Mouse (Mus musculus): ENCODE data around the gene Eif4b.

Gene Eif4b

DNA sequence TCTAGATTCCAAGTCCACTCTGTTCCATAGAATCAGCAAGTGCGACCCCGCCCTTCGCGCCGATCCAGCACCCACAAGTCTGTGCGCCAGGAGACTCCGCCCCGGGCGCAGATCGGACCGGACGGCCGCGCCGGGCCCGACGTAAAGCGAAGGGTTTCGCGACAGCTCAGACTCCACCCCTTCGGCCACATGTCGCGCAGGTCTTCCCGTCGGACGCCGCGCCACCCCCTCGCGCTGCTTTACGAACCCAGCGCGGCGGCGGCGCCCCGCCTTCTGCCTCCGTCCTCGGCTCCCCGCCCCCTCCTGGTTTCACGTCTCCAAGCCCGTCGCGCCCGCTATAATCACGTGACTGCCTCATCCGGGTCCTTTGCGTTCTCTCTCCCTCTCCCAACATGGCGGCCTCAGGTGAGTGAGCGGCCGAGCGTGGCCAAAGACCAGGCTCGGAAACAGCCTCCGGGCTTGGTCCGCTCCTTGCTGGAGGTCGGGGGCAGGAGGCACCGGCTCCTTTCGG lies at the start of gene Eif4b:
Gene Eif4b, plus strand, starts transcription at position 215 of the 511 bp plus-strand sequence.
- DNase-seq (ENCODE audit: low read depth, low spot score): peak; percentile 98

DNA sequence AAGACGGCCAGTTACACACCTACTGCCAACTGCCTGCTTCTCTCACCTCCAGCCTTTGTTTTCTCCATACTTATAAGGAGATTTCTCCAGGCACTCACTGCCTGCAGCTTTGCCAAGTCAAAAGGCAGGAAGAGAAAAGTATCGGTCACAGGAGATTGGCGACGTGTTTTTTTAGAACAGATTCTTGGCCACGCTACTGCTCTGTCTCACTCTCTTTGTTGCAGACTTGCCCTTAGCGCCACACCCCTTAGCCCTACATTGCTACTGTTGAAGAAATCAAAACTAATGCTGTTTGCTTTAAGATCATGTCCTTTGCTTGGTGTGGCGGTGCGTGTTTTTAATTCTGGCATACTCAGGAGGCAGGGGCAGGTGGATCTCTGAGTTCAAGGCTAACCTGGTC lies 49.7 kb upstream of the Eif4b start:
- DNase-seq (ENCODE audit: low read depth, low spot score): no peak

- DNase-seq (ENCODE audit: low read depth, low spot score): no peak
These were observed 48.3 kb upstream of the Eif4b start for GRCm38 (mm10) chr15:102025136-102025872.

DNA sequence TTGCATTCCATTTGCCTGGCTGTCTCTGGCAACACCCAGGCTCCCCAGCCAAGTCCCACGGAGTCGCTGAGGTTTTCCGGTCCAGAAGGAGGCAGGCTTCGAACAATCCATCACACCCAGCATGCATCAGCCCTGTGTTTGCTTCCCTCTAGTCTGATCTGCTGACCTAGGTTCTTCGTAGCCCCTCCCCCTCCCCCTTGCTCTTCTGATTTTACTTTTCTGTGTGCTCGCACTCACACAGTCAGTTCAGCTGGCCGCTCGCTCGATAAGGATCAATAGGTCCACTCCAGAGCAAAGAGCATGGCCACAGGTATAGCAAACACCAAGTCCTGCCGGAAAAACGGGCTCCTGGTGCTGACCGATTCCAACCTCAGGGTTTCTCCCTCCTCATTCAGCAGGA lies 47.1 kb upstream of the Eif4b start:
- DNase-seq (ENCODE audit: low read depth, low spot score): no peak

GRCm38 (mm10) chr15:102028040-102028439 lies 45.5 kb upstream of the Eif4b start, which contains the start of gene Krt18:
Gene Krt18, plus strand, starts transcription at chr15:102028180.
- DNase-seq (ENCODE audit: low read depth, low spot score): no peak

DNA sequence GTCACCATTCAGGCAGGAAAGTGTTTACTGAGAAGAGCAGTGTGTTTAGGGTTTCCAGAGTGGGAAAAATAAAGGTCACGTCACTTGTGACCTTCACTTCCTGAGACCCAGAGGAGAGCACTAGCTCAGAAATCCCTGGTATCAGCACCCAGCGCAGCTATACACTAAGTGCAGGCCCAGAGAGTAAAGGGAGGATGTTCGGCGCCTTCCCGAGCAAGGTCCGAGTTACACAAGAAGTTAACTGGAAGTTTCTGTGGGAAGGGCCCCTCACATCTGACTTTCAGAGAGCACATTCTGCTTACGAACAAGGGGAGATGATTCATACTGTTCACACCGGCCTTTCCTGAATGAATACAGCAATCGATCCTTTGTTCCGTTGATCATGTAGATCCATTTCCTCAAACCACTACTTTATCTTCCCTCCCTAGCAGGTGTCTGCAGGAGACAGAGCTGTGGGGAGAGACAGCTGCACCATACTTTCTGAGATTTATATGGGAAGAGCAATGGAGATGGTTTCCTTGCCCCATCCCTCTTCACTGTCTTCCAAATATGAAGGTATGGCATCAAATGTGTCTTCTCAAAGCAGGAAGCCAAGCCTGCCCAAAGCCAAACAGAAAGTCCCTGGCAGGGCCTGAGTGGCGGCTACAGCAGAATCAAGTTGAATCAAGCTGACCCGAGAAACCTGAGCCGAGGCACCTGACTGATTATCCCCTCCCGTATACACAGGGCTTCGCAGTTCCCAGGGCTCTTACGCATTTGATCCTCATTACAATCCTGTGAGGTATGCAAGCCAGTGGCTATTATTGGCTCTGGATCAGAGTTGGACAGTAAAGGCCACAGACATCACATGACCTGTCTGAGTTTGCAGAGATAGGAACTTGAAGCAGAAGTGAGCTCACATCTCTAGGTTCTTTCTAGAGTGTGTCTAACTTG lies 39.2 kb upstream of the Eif4b start:
- DNase-seq (ENCODE audit: low read depth, low spot score): no peak

GRCm38 (mm10) chr15:102040277-102040676 lies 33.3 kb upstream of the Eif4b start:
- no peak for DNase-seq (ENCODE audit: low read depth, low spot score)

- DNase-seq (ENCODE audit: low read depth, low spot score): no peak
These were observed 31.6 kb upstream of the Eif4b start for GRCm38 (mm10) chr15:102041951-102042350.

DNA sequence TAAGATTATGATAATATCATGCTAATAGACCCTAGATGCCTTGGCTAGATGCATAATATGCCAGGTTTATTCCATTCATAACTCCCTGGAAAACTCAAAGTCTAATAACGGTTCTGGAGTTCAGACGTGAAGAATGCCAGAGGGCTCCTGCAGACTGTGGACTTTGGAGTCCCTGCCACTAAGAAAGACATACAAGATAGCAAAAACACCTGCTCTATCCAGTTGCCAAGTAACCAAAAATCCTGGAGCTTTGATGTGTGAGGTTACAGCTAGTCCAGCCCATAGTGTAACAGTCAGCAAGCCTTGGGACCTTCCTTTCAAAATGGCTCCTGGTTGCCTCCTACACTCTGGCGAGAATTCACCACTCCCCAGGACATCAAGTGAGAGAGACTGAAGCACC lies 28.8 kb upstream of the Eif4b start:
- no peak for DNase-seq (ENCODE audit: low read depth, low spot score)

DNA sequence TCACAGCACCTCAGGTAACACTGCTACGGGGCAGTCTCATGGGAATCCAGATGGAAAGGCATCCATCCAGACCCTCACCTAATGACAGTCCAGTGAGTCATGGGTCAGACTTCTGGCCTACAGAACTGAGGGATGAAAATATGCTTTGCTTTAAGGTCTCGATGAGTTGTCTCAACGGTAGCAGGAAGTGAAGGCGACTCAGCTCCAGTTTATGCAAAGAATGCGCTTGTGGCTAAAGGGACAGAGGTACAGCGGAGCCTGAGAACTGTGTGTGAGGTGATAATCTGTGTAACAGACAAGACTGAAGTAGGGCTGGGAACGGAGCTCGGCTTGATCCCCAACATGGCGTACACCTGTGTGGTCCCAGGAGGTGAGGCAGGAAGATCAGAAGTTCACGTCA lies 27.9 kb upstream of the Eif4b start:
- no peak for DNase-seq (ENCODE audit: low read depth, low spot score)

DNA sequence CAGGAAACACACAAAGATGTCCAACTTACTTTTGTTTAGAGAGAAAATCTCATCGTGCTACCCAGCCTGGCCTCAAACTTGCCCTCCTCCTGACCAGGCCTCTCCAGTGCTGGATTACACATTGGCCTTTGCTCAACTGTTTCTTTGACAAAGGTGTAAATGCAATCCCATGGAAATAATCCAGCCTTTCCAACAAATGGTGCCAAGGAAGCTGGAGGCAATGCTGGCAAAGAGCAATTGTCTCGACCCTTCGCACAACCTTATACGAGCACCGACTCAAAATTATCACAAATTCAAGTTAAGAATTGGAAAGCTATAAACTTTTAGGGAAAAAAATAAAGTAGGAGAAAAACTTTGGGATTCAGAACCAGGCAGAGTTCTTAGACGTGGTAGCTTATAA lies 25.6 kb upstream of the Eif4b start:
- DNase-seq (ENCODE audit: low read depth, low spot score): no peak

DNA sequence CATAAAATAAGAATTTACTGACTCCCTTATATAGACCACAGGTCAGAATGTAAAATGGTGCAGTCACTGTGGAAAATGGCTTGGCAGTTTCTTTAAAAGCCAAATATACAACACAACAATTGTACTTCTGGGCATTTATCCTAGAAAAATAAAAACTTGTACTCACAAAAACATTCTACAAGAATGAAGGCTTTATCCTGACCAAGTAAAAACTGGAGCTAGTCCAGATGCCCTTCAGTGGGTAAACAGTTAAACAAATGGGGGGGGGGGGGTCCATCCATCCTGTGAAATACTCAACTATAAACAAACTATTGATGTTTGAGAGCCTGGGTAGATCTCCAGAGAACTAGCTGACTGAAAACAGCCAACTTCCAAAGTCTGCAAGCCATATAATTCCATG lies 23.7 kb upstream of the Eif4b start:
- DNase-seq (ENCODE audit: low read depth, low spot score): no peak

DNA sequence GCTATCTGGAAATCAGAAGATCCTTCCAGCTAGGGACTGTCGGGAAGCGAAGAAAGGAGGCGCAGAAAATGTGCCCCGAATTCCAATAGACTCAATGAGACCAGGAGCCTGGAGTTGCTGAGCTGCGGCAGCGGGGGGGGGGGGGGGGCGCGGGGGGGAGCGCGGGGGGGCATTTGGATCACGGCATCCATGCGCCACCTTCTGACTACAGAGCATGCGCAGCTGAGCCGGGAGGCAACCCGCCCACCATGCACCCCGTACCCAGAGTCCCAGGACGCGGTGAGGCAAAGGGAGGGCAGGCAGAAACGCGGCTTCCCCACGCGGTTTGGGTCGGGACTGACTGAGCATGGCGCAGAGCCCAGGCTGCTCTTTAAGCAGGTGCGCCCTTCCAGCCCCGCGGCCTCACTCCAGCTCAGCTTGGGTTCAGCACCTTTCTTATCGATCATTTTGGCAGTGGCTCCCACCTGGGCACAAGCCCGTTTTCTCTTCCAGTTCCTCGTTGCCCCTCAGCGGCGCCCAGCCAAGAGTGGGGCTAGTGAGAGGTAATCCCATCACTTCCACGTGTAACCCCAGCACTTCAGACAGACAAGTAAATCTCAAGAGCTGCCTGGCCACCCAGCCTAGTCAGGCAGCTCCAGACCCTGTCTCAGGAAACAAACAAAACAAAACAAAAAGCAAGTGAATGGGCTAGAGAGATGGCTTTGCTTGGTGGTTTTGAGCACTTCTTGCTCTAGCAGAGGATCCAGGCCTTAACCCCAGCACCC lies 21.5 kb upstream of the Eif4b start:
- DNase-seq (ENCODE audit: low read depth, low spot score): no peak

DNA sequence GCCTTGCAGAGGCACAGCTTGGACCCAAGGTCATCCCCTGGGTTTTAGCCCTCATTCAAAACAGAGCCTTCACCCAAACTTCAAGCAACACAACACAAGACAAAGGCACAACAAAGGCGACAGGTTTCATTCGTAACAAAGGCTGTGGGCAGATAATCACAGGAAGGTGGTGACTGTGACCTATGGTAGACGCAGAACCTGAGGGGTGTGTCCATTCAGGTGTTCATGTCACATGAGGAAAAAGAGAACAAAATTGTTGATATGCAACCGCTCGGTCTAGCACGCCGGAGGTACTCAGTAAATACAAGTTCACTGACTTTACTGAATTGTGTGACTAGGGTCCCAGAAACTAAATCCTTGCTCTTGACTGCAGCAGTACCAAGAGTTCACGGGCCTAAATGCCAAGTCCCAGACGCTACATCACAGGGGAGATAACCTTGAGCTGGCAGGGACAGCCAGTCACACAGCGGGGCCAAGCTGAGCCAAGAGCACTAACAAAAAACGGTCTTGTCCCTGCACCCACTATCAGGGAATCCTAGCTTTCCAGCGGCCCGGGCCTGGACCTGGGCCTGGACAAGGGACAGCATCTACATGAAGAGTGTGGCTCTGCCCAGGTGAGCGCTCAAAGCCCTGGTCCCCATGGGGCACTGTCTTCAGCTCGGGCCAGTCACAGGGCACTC lies 16.9 kb upstream of the Eif4b start:
- no peak for DNase-seq (ENCODE audit: low read depth, low spot score)

DNA sequence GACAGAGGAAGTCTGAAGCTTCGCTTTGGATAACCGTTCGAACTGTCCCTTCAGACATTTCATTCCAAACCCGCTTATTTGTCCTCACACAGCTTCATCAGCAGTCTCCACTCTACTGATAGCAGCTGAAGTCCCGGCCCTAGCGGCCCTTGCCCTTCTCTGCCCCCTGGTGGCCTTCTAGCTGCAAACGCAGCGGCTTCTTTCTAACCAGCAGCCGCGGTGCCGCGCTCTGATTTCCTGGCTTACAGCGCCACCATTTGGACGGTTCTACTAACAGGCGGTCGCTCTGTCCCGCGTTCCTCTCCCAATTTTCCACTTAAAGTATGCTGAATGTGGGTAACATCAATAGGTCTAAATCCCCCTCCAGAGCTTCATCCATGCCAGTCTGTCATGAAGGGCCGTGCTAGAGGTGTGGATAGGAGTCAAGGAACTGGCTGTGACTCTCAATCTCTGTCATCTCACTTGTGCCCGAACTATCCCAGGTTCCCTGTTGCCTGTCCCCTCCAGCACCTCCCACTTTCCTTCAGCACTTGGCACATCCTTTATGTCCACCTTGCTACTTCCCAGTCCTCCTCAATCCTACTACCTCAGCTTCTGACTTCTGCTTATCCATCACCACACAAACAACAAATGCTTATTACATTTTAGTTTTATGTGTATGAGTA lies 7.8 kb upstream of the Eif4b start:
- DNase-seq (ENCODE audit: low read depth, low spot score): peak; percentile 79

GRCm38 (mm10) chr15:102070476-102071467 lies 2.8 kb upstream of the Eif4b start:
- DNase-seq (ENCODE audit: low read depth, low spot score): no peak

- no peak for DNase-seq (ENCODE audit: low read depth, low spot score)
These were observed 512 bp upstream of the Eif4b start for GRCm38 (mm10) chr15:102072963-102073558.

GRCm38 (mm10) chr15:102074070-102074731 lies 628 bp downstream of the Eif4b start:
- DNase-seq (ENCODE audit: low read depth, low spot score): no peak

Measured in WW6 (cell line).